Mouse (Mus musculus): ENCODE results near the gene Larp1.
"Not testable (repeated sequence)": the region's sequence is repeated elsewhere in the genome, so short reads cannot be mapped to it uniquely, and the experiment has no call there.

Gene Larp1

GRCm38 (mm10) chr11:58028981-58029380 lies 20.1 kb downstream of the Larp1 start:
- no peak for DNase-seq (ENCODE audit: low spot score)

- no peak for DNase-seq (ENCODE audit: low spot score)
Measured at GRCm38 (mm10) chr11:58029869-58030268, 21.0 kb downstream of the Larp1 start.

GRCm38 (mm10) chr11:58031176-58031575 lies 22.3 kb downstream of the Larp1 start:
- DNase-seq (ENCODE audit: low spot score) = no peak

GRCm38 (mm10) chr11:58033635-58034034 lies 24.8 kb downstream of the Larp1 start:
- no peak for DNase-seq (ENCODE audit: low spot score)

GRCm38 (mm10) chr11:58039027-58039426 lies 30.2 kb downstream of the Larp1 start:
- DNase-seq (ENCODE audit: low spot score) = peak; percentile 62

- DNase-seq (ENCODE audit: low spot score) = no peak
Measured at GRCm38 (mm10) chr11:58042861-58043431, 34.1 kb downstream of the Larp1 start.

- no peak for DNase-seq (ENCODE audit: low spot score)
Measured at GRCm38 (mm10) chr11:58046438-58046837, 37.6 kb downstream of the Larp1 start.

GRCm38 (mm10) chr11:58057455-58057854 lies 48.6 kb downstream of the Larp1 start:
- peak; percentile 70 for DNase-seq (ENCODE audit: low spot score)

GRCm38 (mm10) chr11:58059752-58060151 lies 50.9 kb downstream of the Larp1 start:
- DNase-seq (ENCODE audit: low spot score) = not testable (repeated sequence)

- not testable (repeated sequence) for DNase-seq (ENCODE audit: low spot score)
Measured at GRCm38 (mm10) chr11:58061218-58061617, 52.4 kb downstream of the Larp1 start.

- DNase-seq (ENCODE audit: low spot score) = no peak
Measured at GRCm38 (mm10) chr11:58062586-58062985, 53.7 kb downstream of the Larp1 start.

GRCm38 (mm10) chr11:58065025-58065424 lies 56.2 kb downstream of the Larp1 start:
- DNase-seq (ENCODE audit: low spot score) = no peak

GRCm38 (mm10) chr11:58072978-58073377 lies 64.1 kb downstream of the Larp1 start:
- DNase-seq (ENCODE audit: low spot score) = no peak

- DNase-seq (ENCODE audit: low spot score) = no peak
Measured at GRCm38 (mm10) chr11:58077270-58077669, 68.4 kb downstream of the Larp1 start.

- no peak for DNase-seq (ENCODE audit: low spot score)
Measured at GRCm38 (mm10) chr11:58081716-58082115, 72.9 kb downstream of the Larp1 start.

GRCm38 (mm10) chr11:58092541-58092940 lies 83.7 kb downstream of the Larp1 start:
- DNase-seq (ENCODE audit: low spot score) = no peak

GRCm38 (mm10) chr11:58093021-58093528 lies 84.2 kb downstream of the Larp1 start, which contains the start of gene Gm12248:
Gm12248 (minus strand) TSS chr11:58093134.
- peak; percentile 69 for DNase-seq (ENCODE audit: low spot score)

GRCm38 (mm10) chr11:58094766-58095165 lies 85.9 kb downstream of the Larp1 start:
- DNase-seq (ENCODE audit: low spot score) = no peak

GRCm38 (mm10) chr11:58095561-58095960 lies 86.7 kb downstream of the Larp1 start:
- no peak for DNase-seq (ENCODE audit: low spot score)

- no peak for DNase-seq (ENCODE audit: low spot score)
Measured at GRCm38 (mm10) chr11:58096160-58096559, 87.3 kb downstream of the Larp1 start.

- no peak for DNase-seq (ENCODE audit: low spot score)
Measured at GRCm38 (mm10) chr11:58096821-58097620, 88.2 kb downstream of the Larp1 start.

GRCm38 (mm10) chr11:58097621-58098365 lies 88.9 kb downstream of the Larp1 start:
- peak; percentile 12 for DNase-seq (ENCODE audit: low spot score)

GRCm38 (mm10) chr11:58098366-58098720 lies 89.5 kb downstream of the Larp1 start:
- peak; percentile 16 for DNase-seq (ENCODE audit: low spot score)
